Mouse (Mus musculus): Measurements from ENCODE around the gene Fshr.
"Not testable (repeated sequence)": the region's sequence is repeated elsewhere in the genome, so short reads cannot be mapped to it uniquely, and the experiment has no call there.

Gene Fshr

GRCm38 (mm10) chr17:89200575-89200974, at the start of gene Fshr:
TSS of gene Fshr (minus strand) at chr17:89200675.
- DNase-seq (ENCODE audit: low read depth, low spot score) = no peak

GRCm38 (mm10) chr17:89202181-89202580, 1.7 kb upstream of the Fshr start:
- DNase-seq (ENCODE audit: low read depth, low spot score) = no peak

GRCm38 (mm10) chr17:89173545-89173944, 26.9 kb downstream of the Fshr start:
- no peak for DNase-seq (ENCODE audit: low read depth, low spot score)

GRCm38 (mm10) chr17:89164773-89165172, 35.7 kb downstream of the Fshr start:
- DNase-seq (ENCODE audit: low read depth, low spot score) = no peak

GRCm38 (mm10) chr17:89162475-89162874, 38.0 kb downstream of the Fshr start:
- DNase-seq (ENCODE audit: low read depth, low spot score) = no peak

- not testable (repeated sequence) for DNase-seq (ENCODE audit: low read depth, low spot score)
Measured at GRCm38 (mm10) chr17:89159343-89159742, 41.1 kb downstream of the Fshr start.

- no peak for DNase-seq (ENCODE audit: low read depth, low spot score)
Measured at GRCm38 (mm10) chr17:89144806-89145205, 55.7 kb downstream of the Fshr start.

- DNase-seq (ENCODE audit: low read depth, low spot score) = no peak
Measured at GRCm38 (mm10) chr17:89120023-89120422, 80.5 kb downstream of the Fshr start.

- no peak for DNase-seq (ENCODE audit: low read depth, low spot score)
Measured at GRCm38 (mm10) chr17:89119250-89119649, 81.2 kb downstream of the Fshr start.

GRCm38 (mm10) chr17:89113944-89114343, 86.5 kb downstream of the Fshr start:
- DNase-seq (ENCODE audit: low read depth, low spot score) = no peak

GRCm38 (mm10) chr17:89100719-89101350, 99.6 kb downstream of the Fshr start:
- no peak for DNase-seq (ENCODE audit: low read depth, low spot score)

GRCm38 (mm10) chr17:89099733-89100132, 100.7 kb downstream of the Fshr start:
- not testable (repeated sequence) for DNase-seq (ENCODE audit: low read depth, low spot score)

- no peak for DNase-seq (ENCODE audit: low read depth, low spot score)
Measured at GRCm38 (mm10) chr17:89089692-89090475, 110.6 kb downstream of the Fshr start.

- DNase-seq (ENCODE audit: low read depth, low spot score) = no peak
Measured at GRCm38 (mm10) chr17:89082897-89083296, 117.6 kb downstream of the Fshr start.

- DNase-seq (ENCODE audit: low read depth, low spot score) = no peak
Measured at GRCm38 (mm10) chr17:89079706-89080105, 120.8 kb downstream of the Fshr start.

GRCm38 (mm10) chr17:89064327-89065095, 136.0 kb downstream of the Fshr start:
- no peak for DNase-seq (ENCODE audit: low read depth, low spot score)

- no peak for DNase-seq (ENCODE audit: low read depth, low spot score)
Measured at GRCm38 (mm10) chr17:89062348-89062949, 138.0 kb downstream of the Fshr start.

- DNase-seq (ENCODE audit: low read depth, low spot score) = no peak
Measured at GRCm38 (mm10) chr17:89051031-89051563, 149.4 kb downstream of the Fshr start.

- DNase-seq (ENCODE audit: low read depth, low spot score) = no peak
Measured at GRCm38 (mm10) chr17:89049071-89049470, 151.4 kb downstream of the Fshr start.

GRCm38 (mm10) chr17:89046016-89046415, 154.5 kb downstream of the Fshr start:
- no peak for DNase-seq (ENCODE audit: low read depth, low spot score)

- no peak for DNase-seq (ENCODE audit: low read depth, low spot score)
Measured at GRCm38 (mm10) chr17:89036723-89037122, 163.8 kb downstream of the Fshr start.

GRCm38 (mm10) chr17:89036049-89036448, 164.4 kb downstream of the Fshr start:
- DNase-seq (ENCODE audit: low read depth, low spot score) = no peak
